Mouse (Mus musculus) subcutaneous adipose tissue, adult 2 months (tissue): ENCODE measurements around the gene Gm26965. TPM values are rescaled to one million over a fixed set of nuclear protein-coding genes. Genes with fewer than 3 reads are reported as not detected.

ENCODE experiments used
- polyA plus RNA-seq: library from polyadenylated mRNA; depleted of rRNA; stranded (reverse); fragments of >200 nt; gene quantifications from 2 replicates; pipeline ENCODE4 v1.2.3, GENCODE M21; 2012; ENCODE audit warnings: low replicate concordance; rRNA removed

The Gm26965 gene
- not detected in 2 replicates for polyA plus RNA-seq

GRCm38 (mm10) chr13:67525753-67526410, at the start of gene Gm26965, which contains the start of gene Zfp87:
Gene Gm26965 (minus strand): TSS chr13:67526151.
Gene Zfp87 (minus strand): TSS chr13:67526177.

GRCm38 (mm10) chr13:67553730-67554129, 27.8 kb upstream of the Gm26965 start, which contains the start of gene Zfp748:
Gene Zfp748 (minus strand): TSS chr13:67553830.

GRCm38 (mm10) chr13:67500084-67500719, 25.7 kb downstream of the Gm26965 start, which contains the start of gene Zfp58:
Gene Zfp58 (minus strand): TSS chr13:67500555.

GRCm38 (mm10) chr13:67483625-67484423, 42.1 kb downstream of the Gm26965 start, which contains the start of gene Zfp874b:
Gene Zfp874b (minus strand): TSS chr13:67484258.

GRCm38 (mm10) chr13:67451172-67452020, 74.6 kb downstream of the Gm26965 start, which contains the start of gene Zfp874a:
Gene Zfp874a (minus strand): TSS chr13:67451624.

Other genes with a start within 250 kb of the Gm26965 start
- gene Zfp458, start 247.7 kb downstream of the Gm26965 start, polyA plus RNA-seq = 0.34 and 0.78 TPM in 2 replicates
- gene Zfp457, start 219.7 kb downstream of the Gm26965 start, polyA plus RNA-seq = 1.0 and 1.5 TPM in 2 replicates
- 0.95 and 1.3 TPM in 2 replicates for gene Zfp595, start 193.6 kb downstream of the Gm26965 start, polyA plus RNA-seq
- not detected in 2 replicates for gene Gm28044, start 165.6 kb downstream of the Gm26965 start, polyA plus RNA-seq
- 0.35 and 0.37 TPM in 2 replicates for gene Zfp953, start 165.5 kb downstream of the Gm26965 start, polyA plus RNA-seq
- gene Gm28041, start 150.4 kb downstream of the Gm26965 start, polyA plus RNA-seq = 0.28 TPM in 1 of 2 replicates, not detected in the other
- gene Zfp456, start 150.3 kb downstream of the Gm26965 start, polyA plus RNA-seq = 0.21 and 0.32 TPM in 2 replicates
- gene Zfp429, start 126.3 kb downstream of the Gm26965 start, polyA plus RNA-seq = 2.2 and 4.0 TPM in 2 replicates
- 0.32 and 0.41 TPM in 2 replicates for gene Zfp459, start 104.7 kb downstream of the Gm26965 start, polyA plus RNA-seq
- gene Zfp874a, start 74.5 kb downstream of the Gm26965 start, polyA plus RNA-seq = 2.2 and 5.1 TPM in 2 replicates
- gene Zfp874b, start 41.9 kb downstream of the Gm26965 start, polyA plus RNA-seq = 4.4 and 5.5 TPM in 2 replicates
- 1.1 and 1.5 TPM in 2 replicates for gene Zfp58, start 25.6 kb downstream of the Gm26965 start, polyA plus RNA-seq
- gene Zfp87, start within 50 bp of the Gm26965 start, polyA plus RNA-seq = 23.3 and 37.9 TPM in 2 replicates
- 2.0 and 4.3 TPM in 2 replicates for gene Zfp748, start 27.7 kb upstream of the Gm26965 start, polyA plus RNA-seq
- gene Zfp729b, start 83.6 kb upstream of the Gm26965 start, polyA plus RNA-seq = 0.62 and 1.0 TPM in 2 replicates
- gene Gm49345, start 111.6 kb upstream of the Gm26965 start, polyA plus RNA-seq = 0.17 TPM in 1 of 2 replicates, not detected in the other
- gene Zfp729a, start 111.6 kb upstream of the Gm26965 start, polyA plus RNA-seq = 0.73 and 2.0 TPM in 2 replicates
- gene Zfp738, start 160.9 kb upstream of the Gm26965 start, polyA plus RNA-seq = 4.3 and 6.8 TPM in 2 replicates
- gene Zfp65, start 203.0 kb upstream of the Gm26965 start, polyA plus RNA-seq = 1.0 and 2.2 TPM in 2 replicates
- 0.46 and 0.77 TPM in 2 replicates for gene Zfp85, start 229.1 kb upstream of the Gm26965 start, polyA plus RNA-seq